Mouse (Mus musculus) mammary gland, adult 2 months (tissue): ENCODE data around the gene Syp. TPM values are rescaled to one million over a fixed set of nuclear protein-coding genes. Genes with fewer than 3 reads are reported as not detected.

Experiments
- polyA plus RNA-seq: library from polyadenylated mRNA; depleted of rRNA; stranded (reverse); fragments of >200 nt; gene quantifications from 2 replicates; pipeline ENCODE4 v1.2.3, GENCODE M21; 2012; ENCODE audit warnings: low replicate concordance; rRNA removed

The Syp gene
- 5.7 and 8.6 TPM in 2 replicates for polyA plus RNA-seq

DNA sequence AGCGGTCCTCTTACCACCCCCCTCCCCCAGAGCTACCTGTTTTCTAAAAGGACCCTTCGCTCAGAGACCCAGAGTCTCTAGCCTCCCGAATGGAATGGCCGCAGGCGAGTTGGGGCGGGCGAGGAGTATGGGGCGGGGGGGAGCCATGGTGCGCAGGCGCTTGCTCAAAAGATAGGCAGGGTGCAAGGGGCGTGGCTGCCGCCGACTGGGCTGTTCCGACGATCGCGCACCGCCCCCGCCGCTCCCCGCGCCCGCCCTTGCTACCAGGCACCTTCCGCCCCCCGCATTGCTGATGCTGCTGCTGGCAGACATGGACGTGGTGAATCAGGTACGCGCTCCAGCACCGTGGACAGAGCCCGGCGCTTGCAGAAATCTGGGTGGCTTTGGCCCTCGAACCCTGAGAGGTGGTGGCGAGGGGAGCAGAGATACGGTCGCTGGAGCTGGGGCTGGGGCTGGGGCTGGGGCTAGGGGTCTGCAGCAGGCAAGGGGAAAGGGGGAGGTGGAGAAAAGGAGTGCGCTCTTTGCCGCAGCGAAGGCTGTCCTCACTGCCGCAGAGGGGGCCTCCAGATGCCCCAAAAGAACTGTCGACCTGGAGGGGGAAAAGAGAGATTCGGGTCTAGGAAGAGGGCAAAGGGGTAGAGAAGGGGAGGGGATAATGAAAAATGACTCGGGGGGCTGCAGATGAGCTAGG is at the start of gene Syp:
TSS of gene Syp (plus strand) at position 71 of the 691 bp plus-strand sequence.

DNA sequence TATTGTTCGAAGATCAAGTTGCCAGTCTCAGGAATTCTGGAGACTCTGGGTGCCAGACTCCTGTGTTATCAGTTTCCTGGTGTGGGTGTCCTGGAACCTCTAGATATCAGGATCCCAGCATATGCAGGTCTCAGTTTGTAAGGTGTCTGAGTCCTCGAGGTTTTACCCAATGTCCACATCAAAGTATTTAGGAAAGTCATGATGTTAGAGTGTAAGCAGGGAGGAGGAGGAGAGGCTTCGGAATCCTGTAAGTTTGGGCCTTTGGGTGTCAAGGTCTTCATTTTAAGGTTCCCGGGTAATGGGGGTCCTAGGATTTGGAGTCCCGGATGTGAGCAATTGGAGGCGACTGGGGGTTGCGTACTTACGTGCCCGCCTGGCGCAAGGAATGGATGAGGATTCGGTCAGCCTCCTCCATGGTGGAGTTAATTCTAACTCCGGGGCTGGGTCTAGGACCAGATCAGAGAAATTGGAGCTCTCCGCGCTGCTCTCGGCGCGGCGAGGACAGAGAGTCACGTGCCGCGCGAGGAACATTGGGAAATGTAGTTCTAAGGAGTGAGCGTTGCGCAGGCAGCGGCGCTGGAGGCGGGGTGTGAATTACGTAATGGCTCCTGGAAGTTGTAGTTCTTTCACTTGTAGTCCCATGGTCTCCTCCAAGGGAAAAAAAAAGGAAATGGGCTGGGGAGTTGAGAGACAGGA is 33.2 kb upstream of the Syp start, which contains the start of gene Ccdc22:
TSS of gene Ccdc22 (minus strand) at position 639 of the 696 bp plus-strand sequence.

DNA sequence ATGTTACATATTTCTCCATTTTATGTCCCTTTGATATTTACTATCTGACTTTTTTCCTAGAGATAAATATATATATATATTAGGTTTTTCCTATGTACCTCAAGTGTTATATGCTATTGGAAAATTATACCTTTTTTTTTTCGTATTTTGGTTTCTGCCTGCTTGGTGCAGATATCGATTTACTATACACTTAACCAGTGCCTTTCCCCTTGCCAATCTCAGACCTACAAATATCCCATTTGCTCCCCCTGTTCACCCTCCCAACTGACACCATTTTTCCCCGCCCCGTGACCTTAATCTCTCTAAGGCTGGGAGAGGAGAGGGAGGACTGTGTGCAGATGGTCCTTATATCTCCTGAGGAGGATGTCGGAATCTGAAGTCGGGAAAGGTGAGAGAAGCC is 31.5 kb upstream of the Syp start, which contains the start of gene Cacna1f:
TSS of gene Cacna1f (plus strand) at position 301 of the 400 bp plus-strand sequence.

DNA sequence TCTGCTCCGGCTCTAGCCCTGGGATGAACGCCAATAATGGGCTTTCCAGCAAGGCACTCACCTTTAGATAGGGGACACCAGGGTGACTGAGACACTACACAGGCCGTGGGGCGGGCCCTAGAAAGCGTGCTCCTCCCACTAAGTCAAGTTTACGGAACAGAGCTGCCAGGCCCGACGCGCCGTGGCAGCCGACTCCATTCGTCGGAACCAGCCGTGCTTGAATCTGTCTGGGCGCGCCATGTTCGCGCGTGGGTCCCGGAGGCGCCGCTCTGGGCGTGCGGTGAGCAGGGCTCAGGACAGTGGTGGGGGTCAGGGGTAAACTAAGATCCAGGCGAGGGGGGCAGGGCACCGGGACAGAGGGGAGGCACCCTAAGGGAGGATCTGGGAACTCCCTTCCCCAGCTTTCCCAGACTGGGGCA is 19.0 kb downstream of the Syp start, which contains the start of gene Prickle3:
TSS of gene Prickle3 (plus strand) at position 40 of the 419 bp plus-strand sequence.

DNA sequence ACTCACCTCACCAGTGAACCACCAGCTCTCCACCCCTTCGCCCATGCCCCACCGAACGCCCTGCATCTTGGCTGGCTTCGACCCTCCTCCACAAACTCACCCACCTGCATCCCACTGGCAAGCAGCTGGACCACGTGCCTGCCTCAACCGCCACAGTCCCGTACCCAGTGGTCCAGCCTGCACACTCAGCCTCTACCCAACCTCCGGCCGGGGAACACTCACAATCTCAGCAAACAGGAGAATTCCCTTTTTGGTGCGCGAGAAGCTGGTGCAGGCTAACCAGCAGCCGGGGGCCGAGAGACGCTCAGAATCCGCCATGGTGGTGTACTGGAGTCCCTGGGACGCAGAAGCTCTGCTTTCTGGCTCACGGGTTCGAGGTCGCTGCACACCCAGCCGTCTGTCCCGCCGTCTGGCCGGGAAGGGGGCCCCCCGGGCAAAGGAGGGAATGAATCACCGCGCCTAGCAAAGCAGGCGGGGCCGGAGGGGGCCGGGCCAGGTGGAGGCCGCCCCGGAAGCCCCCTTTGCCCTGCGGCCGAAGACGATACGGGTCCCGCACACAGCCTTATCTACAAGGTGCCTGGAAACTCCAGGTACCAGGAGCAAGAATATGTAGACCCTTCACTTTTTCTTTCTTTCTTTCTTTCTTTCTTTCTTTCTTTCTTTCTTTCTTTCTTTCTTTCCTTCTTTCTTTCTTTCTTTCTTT is 32.8 kb downstream of the Syp start, which contains the start of gene Plp2:
TSS of gene Plp2 (minus strand) at position 470 of the 703 bp plus-strand sequence.

DNA sequence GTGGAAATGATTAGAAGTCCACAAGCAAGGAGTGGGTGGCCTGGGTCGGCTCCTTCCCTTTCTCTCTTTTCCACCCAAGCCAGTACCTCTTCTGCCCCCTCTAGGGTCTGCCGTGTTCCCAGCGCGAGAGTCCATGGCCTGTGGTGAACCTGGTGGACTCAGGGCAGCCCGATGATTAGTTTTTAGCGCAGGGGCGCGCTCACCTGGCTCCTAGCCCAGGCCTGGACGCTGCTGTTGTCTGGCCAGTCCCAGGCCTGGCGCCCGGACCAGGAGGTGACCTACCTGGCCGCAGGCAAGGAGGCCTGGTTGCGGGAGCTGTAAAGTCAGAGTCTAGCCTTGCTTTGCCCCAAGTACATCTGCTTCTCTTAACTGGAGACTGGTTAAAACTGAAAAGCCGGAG is 42.6 kb downstream of the Syp start, which contains the start of gene Magix:
TSS of gene Magix (minus strand) at position 388 of the 400 bp plus-strand sequence.

DNA sequence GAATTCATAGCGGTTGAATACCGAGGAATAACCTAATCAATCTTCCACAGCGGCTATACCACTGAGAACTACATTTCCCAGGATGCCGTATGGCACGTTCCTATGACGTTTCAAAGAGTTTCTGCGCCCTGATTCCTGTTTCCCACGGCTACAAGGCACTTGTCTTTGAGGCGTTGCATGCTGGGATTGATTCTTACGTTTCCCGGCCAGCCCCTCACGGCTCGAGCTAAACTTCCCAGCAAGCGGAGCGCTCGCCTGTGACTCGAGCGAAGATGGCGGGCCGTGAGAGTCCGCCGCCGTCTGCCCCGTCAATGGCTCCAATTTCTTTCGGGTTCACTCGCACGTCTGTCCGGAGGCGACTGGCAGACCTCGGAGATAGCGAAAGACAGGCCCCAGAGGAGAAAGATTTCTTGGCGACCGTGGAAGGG is 58.7 kb downstream of the Syp start, which contains the start of gene Gpkow:
TSS of gene Gpkow (plus strand) at position 178 of the 428 bp plus-strand sequence.

Other genes starting within 250 kb of the Syp start
- 3.3 and 11.9 TPM in 2 replicates for gene Foxp3, start 64.8 kb upstream of the Syp start, polyA plus RNA-seq
- gene Ppp1r3f, start 64.2 kb upstream of the Syp start, polyA plus RNA-seq, result 3.0 and 6.5 TPM in 2 replicates
- 17.5 and 20.1 TPM in 2 replicates for gene Ccdc22, start 33.0 kb upstream of the Syp start, polyA plus RNA-seq
- 0.10 and 0.16 TPM in 2 replicates for gene Cacna1f, start 31.4 kb upstream of the Syp start, polyA plus RNA-seq
- 37.2 and 57.8 TPM in 2 replicates for gene Prickle3, start 18.8 kb downstream of the Syp start, polyA plus RNA-seq
- 137 and 304 TPM in 2 replicates for gene Plp2, start 32.9 kb downstream of the Syp start, polyA plus RNA-seq
- gene Magix, start 42.8 kb downstream of the Syp start, polyA plus RNA-seq, result 4.8 and 17.7 TPM in 2 replicates
- 5.4 and 7.0 TPM in 2 replicates for gene Gpkow, start 58.7 kb downstream of the Syp start, polyA plus RNA-seq
- gene Wdr45, start 75.9 kb downstream of the Syp start, polyA plus RNA-seq, result 52.6 and 81.0 TPM in 2 replicates
- gene Gm45208, start 83.8 kb downstream of the Syp start, polyA plus RNA-seq, result 0.95 and 4.4 TPM in 2 replicates
- 50.1 and 63.0 TPM in 2 replicates for gene Praf2, start 90.0 kb downstream of the Syp start, polyA plus RNA-seq
- gene Ccdc120, start 112.4 kb downstream of the Syp start, polyA plus RNA-seq, result 13.2 and 28.8 TPM in 2 replicates
- gene Tfe3, start 124.1 kb downstream of the Syp start, polyA plus RNA-seq, result 31.3 and 39.5 TPM in 2 replicates
- 29.7 and 46.8 TPM in 2 replicates for gene Gripap1, start 151.3 kb downstream of the Syp start, polyA plus RNA-seq
- 3.0 and 3.3 TPM in 2 replicates for gene Kcnd1, start 183.8 kb downstream of the Syp start, polyA plus RNA-seq
- gene Otud5, start 202.9 kb downstream of the Syp start, polyA plus RNA-seq, result 25.7 and 37.9 TPM in 2 replicates
- gene Pim2, start 239.8 kb downstream of the Syp start, polyA plus RNA-seq, result 19.4 and 44.8 TPM in 2 replicates
- 70.2 and 98.2 TPM in 2 replicates for gene Slc35a2, start 245.6 kb downstream of the Syp start, polyA plus RNA-seq